Mouse (Mus musculus) midbrain, embryonic 12.5 days (tissue): Measurements from ENCODE around the gene Hspbap1. TPM values are rescaled to one million over a fixed set of nuclear protein-coding genes. Genes with fewer than 3 reads are reported as not detected.

Source experiments
- ATAC-seq: fragments of 200-750 bp; cut with Nextera tagmentation; 2 replicates; pipeline ENCODE4 v1.8.0; 2017; ENCODE audit warnings: low read depth, moderate TSS enrichment, moderate library complexity; ENCODE audit not compliant: low FRiP score
- H3K27ac ChIP-seq: fragments of 300-500 bp; sonication (generic); replicated peaks from 2 replicates; pipeline ENCODE4 v1.5.1; 2016; ENCODE audit warnings: mild to moderate bottlenecking
- H3K27me3 ChIP-seq: fragments of 300-500 bp; sonication (generic); 2 replicates; pipeline ENCODE4 v1.6.1; 2016; ENCODE audit warnings: mild to moderate bottlenecking
- H3K36me3 ChIP-seq: fragments of 300-500 bp; sonication (generic); 2 replicates; pipeline ENCODE4 v1.6.1; 2016
- H3K4me1 ChIP-seq: fragments of 300-500 bp; sonication (generic); 2 replicates; pipeline ENCODE4 v1.6.1; 2016
- H3K4me2 ChIP-seq: fragments of 300-500 bp; sonication (generic); replicated peaks from 2 replicates; pipeline ENCODE4 v1.6.1; 2016; ENCODE audit warnings: mild to moderate bottlenecking, moderate library complexity
- H3K4me3 ChIP-seq: fragments of 300-500 bp; sonication (generic); 2 replicates; pipeline ENCODE4 v1.5.1; 2016; ENCODE audit warnings: mild to moderate bottlenecking
- H3K9ac ChIP-seq: fragments of 300-500 bp; sonication (generic); replicated peaks from 2 replicates; pipeline ENCODE4 v1.6.1; 2016; ENCODE audit warnings: mild to moderate bottlenecking, moderate library complexity
- H3K9me3 ChIP-seq: fragments of 300-500 bp; sonication (generic); 2 replicates; pipeline ENCODE4 v1.6.1; 2016; ENCODE audit warnings: mild to moderate bottlenecking
- WGBS: fragments of 180-500 bp; shearing (Covaris S2); methylation state at CpG from one replicate; pipeline ENCODE4 v1.1.7; 2016; 5-methylcytosine and 5-hydroxymethylcytosine counted together
- polyA plus RNA-seq: library from polyadenylated mRNA; unstranded; fragments of >200 nt; fragmentation: Nextera tagmentation; extraction: Ambion mirVana; gene quantifications from 2 replicates; pipeline ENCODE4 v1.2.1, GENCODE M21; 2016

Gene Hspbap1
- polyA plus RNA-seq, 1 experiment from 2014 or later = 20.9 TPM

- H3K27ac ChIP-seq = no peak overlapping the region
- no peaks in the 10 kb centered on the region for H3K4me1 ChIP-seq
- H3K9me3 ChIP-seq = no peaks in the 10 kb centered on the region
- 0 out of 2 replicates have a peak, but pooled peaks cover 2% of the 10 kb centered on the region for H3K36me3 ChIP-seq
- no peaks in the 10 kb centered on the region for H3K27me3 ChIP-seq
- H3K4me3 ChIP-seq = no peak overlapping the region
- H3K4me2 ChIP-seq = no peak overlapping the region
- no peak overlapping the region for H3K9ac ChIP-seq
- 74% methylated on average over 4 of the region's 4 CpGs for WGBS
- no peak for ATAC-seq
Measured at GRCm38 (mm10) chr16:35807663-35807992, 37.5 kb downstream of the Hspbap1 start.

GRCm38 (mm10) chr16:35808838-35809237, 38.7 kb downstream of the Hspbap1 start:
- H3K4me3 ChIP-seq = no peak overlapping the region
- no peaks in the 10 kb centered on the region for H3K9me3 ChIP-seq
- H3K9ac ChIP-seq = no peak overlapping the region
- H3K36me3 ChIP-seq = 0 out of 2 replicates have a peak, but pooled peaks cover 2% of the 10 kb centered on the region
- no peaks in the 10 kb centered on the region for H3K27me3 ChIP-seq
- no peak overlapping the region for H3K27ac ChIP-seq
- ATAC-seq = no peak
- WGBS = 100% methylated on average over 2 of the region's 2 CpGs
- H3K4me2 ChIP-seq = no peak overlapping the region
- no peaks in the 10 kb centered on the region for H3K4me1 ChIP-seq

- H3K4me3 ChIP-seq = no peak overlapping the region
- no peaks in the 10 kb centered on the region for H3K9me3 ChIP-seq
- H3K4me2 ChIP-seq = no peak overlapping the region
- 91% methylated on average over 3 of the region's 3 CpGs for WGBS
- ATAC-seq = no peak
- no peaks in the 10 kb centered on the region for H3K27me3 ChIP-seq
- H3K27ac ChIP-seq = no peak overlapping the region
- H3K4me1 ChIP-seq = no peaks in the 10 kb centered on the region
- no peak overlapping the region for H3K9ac ChIP-seq
- no peaks in the 10 kb centered on the region for H3K36me3 ChIP-seq
Measured at GRCm38 (mm10) chr16:35813119-35813518, 42.9 kb downstream of the Hspbap1 start.

GRCm38 (mm10) chr16:35817255-35818089, 47.3 kb downstream of the Hspbap1 start:
- H3K27me3 ChIP-seq = no peaks in the 10 kb centered on the region
- no peak overlapping the region for H3K4me3 ChIP-seq
- 0 out of 2 replicates have a peak, but pooled peaks cover 4% of the 10 kb centered on the region for H3K36me3 ChIP-seq
- ATAC-seq = peak; percentile 85
- H3K9ac ChIP-seq = no peak overlapping the region
- no peaks in the 10 kb centered on the region for H3K4me1 ChIP-seq
- no peaks in the 10 kb centered on the region for H3K9me3 ChIP-seq
- 42% methylated on average over 13 of the region's 13 CpGs for WGBS
- no peak overlapping the region for H3K27ac ChIP-seq
- H3K4me2 ChIP-seq = no peak overlapping the region

- Histone ChIP-seq H3K27me3 (no peaks in the 10 kb centered on the region), H3K9me3 (no peaks in the 10 kb centered on the region), H3K36me3 (peaks cover 15% of the 10 kb centered on the region), H3K4me1 (no peaks in the 10 kb centered on the region), H3K4me2 (no peak overlapping the region), H3K27ac (no peak overlapping the region), H3K9ac (no peak overlapping the region), H3K4me3 (no peak overlapping the region)
- WGBS = 27% methylated on average over 7 of the region's 7 CpGs
- ATAC-seq = no peak
Measured at GRCm38 (mm10) chr16:35829999-35830398, 59.8 kb downstream of the Hspbap1 start.

GRCm38 (mm10) chr16:35832926-35833325, 62.8 kb downstream of the Hspbap1 start:
- H3K4me2 ChIP-seq = no peak overlapping the region
- H3K4me1 ChIP-seq = no peaks in the 10 kb centered on the region
- H3K9me3 ChIP-seq = 0 out of 2 replicates have a peak, but pooled peaks cover 3% of the 10 kb centered on the region
- H3K4me3 ChIP-seq = no peak overlapping the region
- H3K9ac ChIP-seq = no peak overlapping the region
- ATAC-seq = no peak
- H3K27ac ChIP-seq = no peak overlapping the region
- H3K36me3 ChIP-seq = no peaks in the 10 kb centered on the region
- WGBS = 82% methylated on average over 3 of the region's 3 CpGs
- no peaks in the 10 kb centered on the region for H3K27me3 ChIP-seq

- Histone ChIP-seq H3K36me3 (no peaks in the 10 kb centered on the region), H3K4me1 (no peaks in the 10 kb centered on the region), H3K4me2 (no peak overlapping the region), H3K27me3 (no peaks in the 10 kb centered on the region), H3K4me3 (no peak overlapping the region), H3K9me3 (0 out of 2 replicates have a peak, but pooled peaks cover 3% of the 10 kb centered on the region), H3K9ac (no peak overlapping the region), H3K27ac (no peak overlapping the region)
- 93% methylated on average over 8 of the region's 8 CpGs for WGBS
- no peak for ATAC-seq
Measured at GRCm38 (mm10) chr16:35834653-35835052, 64.5 kb downstream of the Hspbap1 start.

- Histone ChIP-seq H3K27me3 (no peaks in the 10 kb centered on the region), H3K9ac (no peak overlapping the region), H3K4me3 (no peak overlapping the region), H3K4me1 (no peaks in the 10 kb centered on the region), H3K36me3 (no peaks in the 10 kb centered on the region), H3K27ac (no peak overlapping the region), H3K4me2 (no peak overlapping the region), H3K9me3 (0 out of 2 replicates have a peak, but pooled peaks cover 3% of the 10 kb centered on the region)
- no peak for ATAC-seq
- 32% methylated on average over 1 of the region's 1 CpGs for WGBS
Measured at GRCm38 (mm10) chr16:35839680-35840079, 69.5 kb downstream of the Hspbap1 start.

GRCm38 (mm10) chr16:35847138-35847537, 77.0 kb downstream of the Hspbap1 start:
- no peak overlapping the region for H3K9ac ChIP-seq
- H3K27ac ChIP-seq = no peak overlapping the region
- H3K4me3 ChIP-seq = no peak overlapping the region
- no peaks in the 10 kb centered on the region for H3K4me1 ChIP-seq
- H3K4me2 ChIP-seq = no peak overlapping the region
- no peaks in the 10 kb centered on the region for H3K36me3 ChIP-seq
- no peaks in the 10 kb centered on the region for H3K9me3 ChIP-seq
- no peaks in the 10 kb centered on the region for H3K27me3 ChIP-seq
- ATAC-seq = no peak

- ATAC-seq = no peak
- Histone ChIP-seq H3K27ac (no peak overlapping the region), H3K4me3 (no peak overlapping the region), H3K4me2 (no peak overlapping the region), H3K27me3 (no peaks in the 10 kb centered on the region), H3K36me3 (no peaks in the 10 kb centered on the region), H3K4me1 (no peaks in the 10 kb centered on the region), H3K9me3 (no peaks in the 10 kb centered on the region), H3K9ac (no peak overlapping the region)
- WGBS = 86% methylated on average over 4 of the region's 4 CpGs
Measured at GRCm38 (mm10) chr16:35855846-35856245, 85.7 kb downstream of the Hspbap1 start.

- no peak overlapping the region for H3K27ac ChIP-seq
- no peak overlapping the region for H3K9ac ChIP-seq
- 94% methylated on average over 18 of the region's 18 CpGs for WGBS
- no peak overlapping the region for H3K4me2 ChIP-seq
- no peak for ATAC-seq
- no peaks in the 10 kb centered on the region for H3K36me3 ChIP-seq
- H3K4me3 ChIP-seq = no peak overlapping the region
- no peaks in the 10 kb centered on the region for H3K9me3 ChIP-seq
- H3K27me3 ChIP-seq = no peaks in the 10 kb centered on the region
- no peaks in the 10 kb centered on the region for H3K4me1 ChIP-seq
Measured at GRCm38 (mm10) chr16:35856766-35857165, 86.6 kb downstream of the Hspbap1 start.

GRCm38 (mm10) chr16:35860236-35860635, 90.1 kb downstream of the Hspbap1 start:
- H3K27me3 ChIP-seq = no peaks in the 10 kb centered on the region
- 85% methylated on average over 16 of the region's 16 CpGs for WGBS
- H3K9me3 ChIP-seq = no peaks in the 10 kb centered on the region
- no peaks in the 10 kb centered on the region for H3K4me1 ChIP-seq
- H3K4me3 ChIP-seq = no peak overlapping the region
- H3K36me3 ChIP-seq = no peaks in the 10 kb centered on the region
- ATAC-seq = no peak
- no peak overlapping the region for H3K4me2 ChIP-seq
- H3K9ac ChIP-seq = no peak overlapping the region
- H3K27ac ChIP-seq = no peak overlapping the region
